Mouse (Mus musculus): ENCODE measurements around the gene Ntm.

Ntm gene

DNA sequence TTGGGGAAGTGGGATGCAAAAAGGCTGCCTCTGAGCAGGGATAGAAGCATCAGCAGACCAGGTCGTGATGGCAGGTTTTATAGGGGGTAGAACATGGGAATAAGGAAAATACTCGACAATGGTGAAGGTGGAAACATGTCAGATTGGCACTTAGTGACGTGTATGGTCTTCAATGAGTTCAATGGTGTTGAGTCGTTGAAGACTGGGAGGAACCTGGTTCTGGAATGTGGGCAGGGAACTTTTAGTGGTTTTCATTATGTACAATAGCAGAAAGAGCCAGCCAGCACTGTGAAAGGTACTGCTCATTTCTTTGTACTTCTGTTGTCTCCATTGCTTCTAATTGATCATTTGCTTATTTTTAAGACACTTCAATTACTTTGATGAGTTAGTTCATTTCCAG is 214.9 kb downstream of the Ntm start:
- DNase-seq = no peak

DNA sequence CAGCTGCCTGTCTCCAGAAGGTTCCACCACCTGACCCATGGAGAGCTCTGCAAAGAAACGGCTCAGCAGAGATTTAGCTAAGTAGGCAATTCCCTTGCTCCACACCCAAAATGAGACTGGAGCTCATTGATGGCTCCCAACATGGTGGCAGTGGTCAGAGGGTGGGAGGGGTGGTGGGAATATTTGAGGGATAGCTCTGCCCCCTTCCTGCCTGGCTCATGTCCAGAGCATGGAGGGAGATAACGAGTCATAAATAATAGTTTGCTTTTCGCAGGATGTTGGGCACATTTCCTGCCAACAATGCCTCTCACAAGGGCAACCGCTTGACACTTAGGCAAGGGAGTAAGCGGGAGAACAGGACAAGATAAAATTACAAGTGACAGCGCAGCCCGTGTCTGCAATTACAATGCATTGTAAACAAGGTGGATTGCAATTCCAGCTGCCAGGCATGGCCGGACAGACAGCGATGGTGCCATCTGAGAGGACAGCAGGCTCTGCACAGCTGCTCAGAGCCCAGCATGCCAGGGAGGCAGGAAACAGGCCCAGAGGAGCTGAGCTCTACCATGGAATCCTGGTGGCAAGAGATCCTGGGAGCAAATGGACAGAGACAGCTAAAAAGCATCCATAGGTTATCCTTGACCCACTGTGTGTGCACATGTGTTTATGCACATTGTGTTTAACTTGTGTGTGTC is 224.0 kb downstream of the Ntm start:
- no peak for DNase-seq

DNA sequence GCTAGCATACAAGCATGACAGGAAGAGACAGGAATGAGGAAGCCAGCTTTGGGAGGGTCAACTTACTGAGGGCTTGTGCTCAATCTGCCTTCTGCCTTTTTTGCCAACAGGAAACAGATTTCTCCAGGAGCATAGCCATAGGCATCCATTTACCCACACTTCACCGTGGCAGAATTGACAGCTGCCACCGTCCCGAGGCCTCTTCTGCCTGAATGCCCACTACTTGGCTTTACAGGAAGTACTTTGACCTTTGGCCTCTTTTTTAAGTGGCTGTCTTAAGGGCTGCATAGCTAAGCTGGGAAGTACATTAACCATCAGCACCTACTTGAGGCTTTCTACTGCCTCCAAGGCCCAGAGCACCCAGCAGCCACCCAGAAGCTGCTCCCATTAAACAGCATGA is 226.9 kb downstream of the Ntm start:
- DNase-seq = peak; percentile 6

DNA sequence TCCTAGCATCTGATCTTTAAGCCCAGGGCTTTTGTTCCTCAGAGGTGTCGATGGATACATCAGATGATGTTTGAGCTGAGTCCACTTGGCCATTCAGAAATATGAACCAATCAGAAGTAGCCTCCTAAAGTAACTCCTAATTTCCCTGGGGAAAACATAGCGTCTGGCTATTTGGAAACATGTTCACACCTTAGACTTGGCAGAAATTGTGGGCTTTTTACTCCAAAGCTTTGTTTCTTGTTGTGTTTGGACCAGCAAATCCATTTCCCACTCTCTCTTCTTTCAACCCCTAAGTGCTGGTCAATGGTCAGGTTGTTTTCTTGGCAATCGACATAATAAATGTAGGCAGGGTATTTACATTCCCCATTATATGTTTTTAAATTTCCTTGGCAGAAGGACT is 230.0 kb downstream of the Ntm start:
- DNase-seq = no peak

DNA sequence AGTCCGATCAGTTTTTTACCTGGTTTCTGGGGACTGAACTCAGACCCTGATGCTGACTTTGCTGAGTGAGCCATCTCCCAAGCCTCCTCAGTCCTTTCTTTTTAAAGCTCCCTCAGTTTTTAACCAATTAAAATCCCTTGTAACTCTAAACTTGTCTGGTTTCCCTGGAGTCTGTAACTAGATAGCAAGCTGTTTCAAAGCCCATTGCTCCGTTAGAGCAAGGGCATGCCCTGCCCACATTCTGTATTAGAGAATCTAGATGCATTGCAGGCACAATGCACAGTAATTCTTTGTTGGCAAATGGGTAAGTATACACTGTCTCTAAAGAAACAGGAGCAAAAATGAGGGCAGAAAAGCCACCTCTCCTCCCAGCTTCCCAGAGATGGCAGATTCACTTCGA is 231.3 kb downstream of the Ntm start:
- DNase-seq = no peak

DNA sequence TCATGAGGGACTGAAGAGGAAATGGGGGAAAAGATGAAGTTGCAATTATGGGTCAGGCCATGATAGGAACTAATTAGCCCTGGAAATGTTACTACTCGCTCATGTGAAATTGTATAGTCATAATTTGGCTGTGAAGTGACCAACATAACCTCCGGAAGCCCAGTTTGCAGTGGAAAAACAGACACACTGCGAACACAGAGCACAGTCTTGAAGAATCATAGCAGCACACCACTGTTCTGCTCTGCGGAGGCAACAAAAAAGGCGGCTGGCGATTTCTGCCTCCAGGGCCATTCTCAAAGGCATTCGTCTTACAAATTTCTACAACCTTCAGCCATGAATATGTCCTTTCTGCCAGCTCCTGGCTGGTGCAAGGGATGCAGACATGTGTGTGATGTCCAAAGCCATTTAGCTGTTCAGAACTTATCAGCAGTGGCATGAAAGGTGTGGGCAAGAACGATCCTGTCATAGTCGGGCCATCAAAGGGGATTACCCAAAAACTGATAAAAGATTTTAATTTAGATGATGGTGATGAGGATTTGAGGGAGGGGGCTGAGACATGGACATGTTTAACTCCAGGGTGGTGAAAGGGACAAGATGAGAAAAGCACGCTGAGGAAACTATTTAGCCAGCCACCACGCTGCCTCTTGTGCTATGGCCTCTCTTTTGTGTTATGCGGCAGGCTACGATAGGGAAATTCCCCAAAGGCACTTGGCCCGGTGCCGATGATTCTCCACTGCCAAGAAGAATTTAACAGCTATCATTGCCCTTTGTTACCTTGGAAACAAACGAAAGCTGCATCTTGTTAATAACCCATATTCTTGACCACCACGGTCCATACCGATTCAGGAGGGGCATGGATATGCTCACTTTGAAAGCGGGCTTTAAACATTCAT is 235.2 kb downstream of the Ntm start:
- no peak for DNase-seq

DNA sequence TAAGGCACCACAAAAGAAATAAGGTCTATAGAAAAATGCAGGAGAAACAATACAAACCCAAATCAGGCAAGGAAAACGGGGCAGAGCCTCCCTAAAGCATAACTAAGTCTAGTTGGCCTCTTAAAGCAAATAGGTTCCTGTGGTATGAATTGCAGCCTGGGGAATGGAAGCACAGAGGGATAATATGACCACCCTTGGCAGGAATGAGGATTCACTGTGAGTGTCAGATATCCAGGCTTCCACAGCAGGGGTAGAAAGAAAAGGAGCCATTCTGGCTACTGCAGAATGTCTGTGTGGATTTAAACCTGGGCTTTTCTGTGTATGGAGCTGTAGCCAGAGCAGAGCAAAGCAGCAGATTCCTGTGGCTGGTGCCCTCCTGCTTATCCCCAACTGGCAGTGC is 241.5 kb downstream of the Ntm start:
- no peak for DNase-seq

DNA sequence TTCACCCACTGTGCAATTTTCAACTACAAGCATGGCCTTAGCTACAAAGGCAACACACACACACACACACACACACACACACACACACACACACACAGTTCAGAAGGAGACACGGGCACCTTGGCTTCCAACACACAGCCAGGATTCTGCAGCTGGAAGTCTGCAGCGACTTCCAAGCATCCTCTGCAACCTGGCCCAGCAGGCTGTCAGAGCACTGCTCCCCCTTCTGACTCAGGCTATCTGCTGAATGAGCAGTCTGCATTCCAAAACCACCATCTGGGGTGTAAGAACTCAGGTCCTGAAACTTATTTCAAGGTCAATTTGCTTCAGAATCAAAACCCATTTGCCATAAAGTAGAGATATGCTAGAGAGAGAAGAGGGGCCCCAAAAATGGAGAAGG is 246.1 kb downstream of the Ntm start:
- DNase-seq = no peak

DNA sequence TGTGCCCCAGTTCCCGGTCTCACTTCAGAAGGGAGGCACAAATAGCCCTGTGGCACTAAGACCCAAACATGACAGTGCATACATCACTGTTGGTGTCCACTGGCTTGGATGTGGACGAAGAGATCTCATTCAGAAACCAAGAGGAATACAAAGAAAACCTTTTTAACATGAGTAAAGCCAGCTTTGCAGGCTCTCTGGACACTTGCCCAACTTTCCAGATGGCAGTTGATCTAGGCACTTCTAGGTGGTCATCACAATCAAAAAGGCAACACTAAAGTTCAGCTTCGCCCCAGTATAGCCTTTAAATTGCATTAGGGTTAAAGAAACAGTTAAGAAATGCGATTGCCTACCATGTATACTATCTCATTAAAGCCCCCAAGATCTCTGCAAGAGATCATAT is 264.7 kb downstream of the Ntm start:
- no peak for DNase-seq

DNA sequence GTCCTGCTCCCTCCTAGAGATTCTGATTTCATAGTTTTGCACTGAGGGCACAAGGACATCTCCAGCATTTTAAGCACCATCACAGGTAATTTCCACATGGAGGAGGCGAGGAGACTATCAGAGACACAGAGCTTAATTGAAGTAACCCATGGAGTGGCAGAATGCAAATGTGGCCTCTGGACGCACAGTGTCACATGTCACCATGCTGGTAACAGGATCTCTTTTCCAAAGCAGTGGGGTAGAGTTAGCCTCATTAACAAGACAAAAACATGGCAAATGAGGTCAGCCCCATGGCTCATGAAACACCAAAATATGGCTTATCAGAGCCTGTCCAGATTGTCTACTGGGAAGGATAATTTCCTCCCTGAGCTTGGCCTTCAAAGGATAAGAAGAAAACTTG is 268.8 kb downstream of the Ntm start:
- no peak for DNase-seq

DNA sequence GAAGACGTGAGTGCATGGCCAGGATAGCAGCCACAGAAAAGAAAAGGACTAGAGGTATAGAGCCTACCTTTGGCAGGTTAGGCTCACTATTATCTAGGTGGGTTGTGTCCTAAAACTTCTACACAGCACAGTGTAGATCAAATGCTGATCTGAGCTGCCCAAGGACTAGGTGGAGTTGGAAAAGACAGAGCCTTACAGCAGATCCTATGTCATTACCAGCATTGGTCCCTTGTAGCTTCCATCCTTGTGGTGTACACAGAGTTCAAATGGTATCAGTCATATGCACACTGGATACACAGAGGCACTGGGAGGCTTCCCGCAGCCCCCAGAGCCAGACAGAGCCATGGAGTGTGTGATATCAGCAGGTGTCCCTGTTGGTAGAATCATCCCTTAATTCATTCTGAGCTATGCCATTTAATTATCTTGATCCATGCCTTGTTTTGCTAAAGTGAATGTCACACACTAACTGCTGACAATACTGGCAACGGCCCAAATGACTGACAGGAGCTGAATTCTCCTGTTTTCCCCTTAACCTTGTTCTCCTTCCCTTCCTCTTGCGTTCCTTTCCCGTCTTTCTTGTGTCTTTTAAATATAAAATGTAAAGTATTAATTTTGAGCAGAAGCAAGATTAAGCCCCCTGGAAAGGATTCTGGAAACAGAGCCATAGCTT is 271.6 kb downstream of the Ntm start:
- no peak for DNase-seq

DNA sequence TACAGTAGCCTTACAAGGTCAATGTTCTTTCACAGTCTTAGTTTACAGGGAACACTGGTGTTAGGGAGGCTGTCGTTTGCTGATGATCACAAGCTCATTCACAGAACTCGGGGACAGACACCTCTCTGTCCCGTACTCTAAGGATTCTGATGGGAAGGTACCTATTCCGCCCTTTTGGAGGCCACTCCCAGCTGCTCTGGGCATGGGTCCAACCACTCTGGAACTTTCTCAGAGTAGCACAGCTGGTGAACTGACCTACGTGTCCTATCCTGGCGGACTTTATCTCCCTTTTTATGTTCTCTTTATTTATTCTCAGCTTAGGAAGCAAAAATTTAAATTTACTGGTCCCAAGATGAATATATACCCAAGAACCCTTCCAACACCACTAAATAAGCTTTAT is 280.7 kb downstream of the Ntm start:
- DNase-seq = no peak

DNA sequence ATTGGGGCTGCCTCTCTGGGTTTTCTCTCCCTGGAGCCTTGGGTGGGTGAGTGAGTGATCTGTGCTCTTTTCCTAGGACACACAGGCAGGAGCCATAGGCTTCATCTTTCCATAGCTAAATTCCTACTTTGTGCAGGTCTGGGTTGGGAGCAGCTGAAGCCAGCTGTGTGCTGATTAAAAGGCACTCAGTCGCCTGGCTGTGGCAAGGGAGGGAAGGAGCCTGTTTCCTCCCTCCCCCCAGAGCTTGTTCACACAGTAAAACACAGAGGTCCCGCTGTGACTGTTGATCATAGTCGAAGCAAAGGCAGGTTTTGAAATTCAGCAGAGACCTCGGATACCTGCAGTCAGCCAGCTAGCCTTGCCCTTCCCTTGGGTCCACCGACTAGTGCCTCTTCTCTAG is 282.3 kb downstream of the Ntm start:
- DNase-seq = no peak

DNA sequence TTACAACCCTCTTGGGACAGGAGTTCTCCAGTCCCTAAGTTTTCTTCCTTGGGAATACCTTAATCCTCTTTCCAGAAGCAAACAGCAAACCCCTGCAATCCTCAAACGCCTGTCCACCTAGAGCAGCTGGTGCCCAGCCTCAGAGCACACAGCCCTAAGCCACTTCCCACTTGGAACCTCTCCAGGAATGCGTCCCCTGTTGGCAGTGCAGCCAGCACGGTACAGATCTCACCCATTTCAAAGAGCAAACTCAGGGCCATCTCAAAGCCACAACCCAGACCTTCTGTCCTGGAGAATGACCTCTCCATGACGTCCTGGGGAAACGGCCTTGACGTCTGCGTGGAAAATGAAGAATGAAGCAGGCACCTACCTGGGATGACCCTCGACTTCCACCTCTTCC is 289.0 kb downstream of the Ntm start:
- DNase-seq = no peak

DNA sequence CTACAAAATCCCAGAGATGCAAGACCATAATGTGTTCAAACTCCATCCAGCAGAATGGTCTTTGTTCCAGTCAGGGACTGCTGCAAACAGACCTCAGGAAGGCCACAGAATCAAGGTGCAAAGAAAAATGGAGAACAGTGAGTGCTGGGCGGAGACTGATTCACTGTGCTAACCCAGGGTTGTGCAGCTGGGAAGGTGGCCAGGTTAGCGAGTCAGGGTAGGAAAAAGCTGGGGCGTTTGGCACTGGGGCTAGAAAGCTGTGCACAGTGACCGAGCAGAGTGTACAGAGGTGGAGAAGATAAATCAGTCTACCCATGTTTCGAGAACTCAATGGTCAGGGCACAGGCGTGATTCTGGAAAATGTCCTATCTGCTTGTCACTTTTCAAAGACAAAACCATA is 291.1 kb downstream of the Ntm start:
- no peak for DNase-seq

DNA sequence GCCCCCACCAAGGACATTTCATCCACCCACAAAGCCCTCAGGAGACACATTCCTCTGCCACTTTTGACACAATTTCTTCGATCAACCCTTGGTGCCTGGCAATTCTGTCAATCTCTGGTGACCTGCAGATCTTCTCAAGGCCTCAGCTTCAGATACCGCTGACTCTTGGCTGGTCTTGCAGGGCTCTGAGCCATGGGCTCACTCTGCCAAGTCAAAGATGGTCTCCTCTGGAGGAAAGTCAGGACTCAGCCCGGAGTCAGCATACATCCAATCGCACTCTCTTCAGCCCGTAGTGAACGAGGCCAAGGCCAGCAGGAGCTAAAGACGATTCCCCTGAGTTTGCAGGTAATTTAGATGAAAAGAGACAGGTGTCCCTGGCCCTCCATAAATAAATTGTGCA is 299.7 kb downstream of the Ntm start:
- no peak for DNase-seq

DNA sequence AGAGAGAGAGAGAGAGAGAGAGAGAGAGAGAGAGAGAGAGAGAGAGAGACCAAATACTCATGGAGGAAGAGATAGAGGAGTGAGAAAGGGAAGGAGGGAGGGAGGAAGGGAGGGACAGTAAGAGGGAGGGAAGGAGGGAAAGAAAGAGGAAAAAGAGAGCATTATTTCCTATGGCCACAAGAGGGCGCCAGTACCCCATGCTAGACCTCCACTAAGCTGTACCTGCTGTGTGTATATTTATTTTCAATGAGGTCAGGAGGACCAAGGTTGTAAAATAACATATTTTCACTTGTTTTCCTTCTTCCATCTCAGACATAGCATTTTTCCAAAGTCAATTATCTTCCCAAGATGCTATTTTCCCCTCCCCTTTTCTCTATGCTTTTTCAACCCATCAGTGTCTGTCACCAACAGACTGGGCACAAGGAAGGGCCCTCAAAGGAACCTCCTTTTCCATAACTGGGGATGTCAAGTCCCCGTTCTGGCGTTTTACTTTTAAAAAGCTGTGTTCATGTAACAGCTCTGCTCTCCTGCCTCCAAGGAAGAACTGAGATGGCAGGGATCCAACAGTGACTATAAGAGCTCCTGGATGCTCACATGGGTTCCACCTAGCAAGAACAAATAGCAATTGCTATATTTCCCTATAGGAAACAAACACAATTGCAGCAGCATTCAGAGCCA is 301.3 kb downstream of the Ntm start:
- no peak for DNase-seq

DNA sequence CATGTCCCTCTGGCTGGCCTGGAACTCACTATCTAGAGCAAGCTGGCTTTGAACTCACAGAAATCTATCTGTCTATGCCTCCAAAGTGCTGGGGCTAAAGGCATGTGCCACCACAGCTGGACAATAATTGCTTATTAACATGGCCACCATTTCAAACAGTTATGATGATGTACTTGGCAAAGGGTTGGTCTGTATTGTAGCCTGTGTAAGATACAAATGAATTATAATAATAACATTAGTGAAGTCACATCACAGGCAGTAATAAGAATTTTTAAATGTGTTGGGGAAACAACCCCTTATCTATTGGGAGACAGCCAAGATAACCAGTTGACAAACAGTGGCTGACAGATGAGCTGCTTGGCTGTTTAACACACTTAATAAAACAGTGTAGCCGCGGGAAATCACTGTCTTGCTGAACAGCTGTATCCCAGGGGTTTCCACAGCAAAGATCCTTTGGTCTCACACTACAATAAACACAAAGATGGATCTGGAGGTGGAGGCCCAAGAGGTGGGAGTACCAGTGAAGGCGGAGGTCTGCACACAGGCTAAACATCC is 302.8 kb downstream of the Ntm start:
- no peak for DNase-seq

DNA sequence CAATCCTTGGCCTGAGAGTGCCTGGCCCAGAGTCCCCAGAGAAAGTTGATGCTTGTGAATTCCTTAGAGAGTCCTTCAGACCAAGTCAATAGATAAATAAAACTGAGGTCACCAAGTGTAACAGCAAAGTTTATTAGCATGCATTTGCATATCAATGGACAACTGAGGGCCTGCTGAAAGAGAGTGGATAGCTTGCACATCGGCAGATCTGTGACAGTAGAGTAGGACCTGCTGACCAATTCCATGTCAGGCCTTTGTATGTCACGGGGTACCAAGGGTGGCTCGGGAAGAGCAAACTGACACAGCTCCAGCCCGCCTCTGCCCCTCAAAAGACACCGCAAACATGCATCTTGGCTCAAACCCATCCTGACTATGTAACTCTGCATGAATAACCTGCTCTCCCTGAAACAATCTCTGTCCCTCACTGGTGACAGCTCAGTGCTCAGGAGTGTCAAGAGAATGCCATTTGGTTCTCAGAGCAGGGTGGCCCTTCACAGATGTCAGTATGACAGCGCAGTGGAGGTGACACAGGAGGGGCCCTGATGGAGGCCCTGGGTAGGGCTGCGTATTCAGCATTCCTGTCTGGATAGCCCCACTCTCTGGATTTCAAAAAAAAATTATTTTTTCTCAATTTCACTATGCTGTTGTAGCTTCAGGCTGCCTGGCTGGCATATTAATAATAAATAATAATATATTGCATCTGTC is 305.0 kb downstream of the Ntm start:
- no peak for DNase-seq

DNA sequence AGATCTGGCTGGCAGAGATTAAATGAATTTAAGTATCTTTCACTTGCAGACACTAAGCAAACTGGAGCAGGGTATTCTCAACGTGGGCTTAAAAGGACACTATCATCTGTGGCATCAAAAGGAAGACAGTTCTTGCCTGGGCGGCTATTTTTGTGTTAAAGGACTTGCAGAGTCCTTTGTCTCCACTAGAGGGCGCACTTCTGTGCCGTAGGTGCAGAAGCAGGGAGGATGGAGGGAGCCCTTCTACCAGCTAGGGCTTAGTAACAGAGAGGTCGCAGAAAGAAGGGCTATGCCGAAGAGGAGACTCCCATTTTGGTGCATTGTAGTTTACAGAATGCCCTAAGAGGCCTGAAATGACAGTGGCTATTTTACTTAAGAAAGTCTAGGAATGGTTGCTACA is 308.1 kb downstream of the Ntm start:
- DNase-seq = no peak

DNA sequence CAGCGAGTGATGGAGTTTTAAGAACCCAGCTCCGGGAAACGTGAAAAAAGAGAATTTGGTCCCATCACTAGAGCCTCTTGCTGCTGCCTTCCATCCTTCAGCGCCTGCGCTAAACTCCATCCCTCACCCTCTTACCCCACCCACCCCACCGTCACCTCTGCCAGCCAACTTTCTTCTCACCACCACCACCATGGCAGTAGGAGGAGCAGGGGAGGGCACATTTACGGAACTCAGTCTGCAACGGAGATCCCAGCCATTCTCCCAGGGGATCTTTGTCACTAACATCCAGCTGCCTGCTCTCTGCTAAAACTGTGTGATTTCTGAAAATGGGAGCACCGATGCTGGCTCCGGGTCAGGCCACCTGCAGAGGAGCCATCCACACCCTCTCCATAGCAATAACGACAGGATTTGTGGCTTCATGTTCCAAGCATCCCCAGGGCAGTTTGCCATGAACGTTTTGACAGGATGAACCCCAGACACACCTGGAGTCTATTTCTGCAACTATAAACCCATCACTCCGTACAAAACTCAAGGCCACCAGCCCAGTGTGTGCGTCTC is 309.2 kb downstream of the Ntm start:
- no peak for DNase-seq

DNA sequence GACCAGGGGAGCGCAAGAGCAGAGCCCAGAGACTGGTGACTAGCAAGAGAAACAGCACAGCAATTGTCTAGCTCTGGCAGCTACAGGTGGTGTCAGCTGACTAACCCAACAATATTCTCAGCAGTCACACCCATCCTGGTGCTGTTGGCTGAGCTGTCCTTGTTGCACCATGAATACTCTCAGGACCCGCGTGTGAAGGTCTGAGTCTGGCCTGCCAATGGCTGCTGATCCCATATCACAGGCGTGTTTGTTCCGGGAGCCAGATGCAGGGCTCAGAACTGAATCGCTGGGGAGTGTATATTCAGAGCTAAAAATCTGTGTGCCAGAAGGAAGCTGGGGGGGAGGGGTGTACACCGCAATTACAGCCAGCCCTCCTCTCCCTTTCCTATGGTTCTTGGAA is 310.1 kb downstream of the Ntm start:
- DNase-seq = no peak

All from kidney, adult 11 months (tissue).